Mouse (Mus musculus): ENCODE data around the gene Tab1. TPM values are rescaled to one million over a fixed set of nuclear protein-coding genes. Genes with fewer than 3 reads are reported as not detected.

Gene Tab1
- total RNA-seq, 1 experiment from 2014 or later = 19.9 TPM

DNA sequence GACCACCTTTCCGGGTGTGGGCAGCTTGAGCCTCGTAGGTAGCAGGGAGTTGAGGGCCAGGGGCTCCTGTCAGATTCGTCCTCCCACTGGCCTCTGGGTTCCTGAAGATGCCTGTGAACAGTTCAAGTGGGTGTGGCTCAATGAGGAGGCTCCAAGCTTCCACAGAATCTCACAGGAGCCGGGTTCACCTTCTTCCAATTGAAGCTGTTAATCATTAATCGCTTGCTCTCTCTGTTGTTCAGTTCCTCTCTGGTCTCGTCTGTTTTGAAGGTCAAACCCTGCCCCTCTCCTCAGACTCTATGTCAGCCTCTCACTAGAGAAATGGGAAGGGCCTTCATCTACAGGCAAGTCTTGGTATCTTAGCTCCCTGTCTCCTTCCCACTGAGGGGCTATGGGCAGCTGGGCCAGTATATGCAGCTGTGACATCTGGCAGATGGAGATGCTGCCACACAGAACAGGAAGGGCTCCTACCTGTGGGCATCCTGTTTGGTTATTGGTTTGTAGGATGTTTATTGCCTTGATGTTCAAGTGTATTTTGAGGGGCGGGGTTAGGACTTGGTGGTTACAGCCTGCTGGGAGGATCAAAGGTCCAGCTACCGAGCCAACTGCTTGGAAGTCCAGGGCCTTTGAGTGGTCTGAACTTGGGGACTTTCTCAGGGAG, 58.8 kb downstream of the Tab1 start:
- no peak for ATAC-seq (replicated peaks; ENCODE audit: low read depth, poor library complexity, severe bottlenecking)

DNA sequence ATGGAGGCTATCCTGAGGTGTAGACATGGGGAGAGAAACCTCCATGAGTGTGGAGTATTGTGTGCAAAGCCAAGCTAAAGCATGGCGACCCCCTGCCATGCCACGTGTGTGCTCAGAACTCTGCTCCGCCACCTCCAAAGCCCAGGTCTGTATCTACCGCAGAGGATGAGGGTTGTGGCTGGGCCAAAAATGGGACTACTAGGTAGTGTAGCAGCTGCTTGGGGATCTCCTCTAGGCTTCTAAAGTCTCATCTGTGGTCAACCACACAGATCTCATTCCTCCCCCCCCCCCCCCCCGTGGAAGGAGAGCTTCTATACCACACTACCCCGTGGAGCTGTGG, 59.3 kb downstream of the Tab1 start:
- ATAC-seq (replicated peaks; ENCODE audit: low read depth, poor library complexity, severe bottlenecking) = no peak

DNA sequence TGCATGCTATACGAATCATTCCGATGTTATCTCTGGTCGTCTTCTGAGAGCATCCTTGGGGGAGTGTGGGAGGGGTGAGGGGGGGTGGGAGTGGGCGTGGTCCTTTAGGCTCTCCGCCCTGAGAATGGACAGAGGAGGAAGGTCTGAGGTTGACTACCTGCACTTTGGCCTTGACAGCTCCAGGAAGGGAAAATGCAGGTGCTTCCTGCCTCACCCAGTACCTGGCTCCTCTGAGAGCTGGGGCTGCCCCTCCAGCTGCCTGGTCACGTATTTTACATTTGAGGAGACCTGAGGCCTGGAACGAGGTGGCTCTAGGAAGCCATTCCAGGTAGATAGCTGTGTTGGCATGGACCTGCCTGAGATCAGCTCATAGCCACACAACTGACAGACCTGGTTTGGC, 59.9 kb downstream of the Tab1 start:
- no peak for ATAC-seq (replicated peaks; ENCODE audit: low read depth, poor library complexity, severe bottlenecking)

DNA sequence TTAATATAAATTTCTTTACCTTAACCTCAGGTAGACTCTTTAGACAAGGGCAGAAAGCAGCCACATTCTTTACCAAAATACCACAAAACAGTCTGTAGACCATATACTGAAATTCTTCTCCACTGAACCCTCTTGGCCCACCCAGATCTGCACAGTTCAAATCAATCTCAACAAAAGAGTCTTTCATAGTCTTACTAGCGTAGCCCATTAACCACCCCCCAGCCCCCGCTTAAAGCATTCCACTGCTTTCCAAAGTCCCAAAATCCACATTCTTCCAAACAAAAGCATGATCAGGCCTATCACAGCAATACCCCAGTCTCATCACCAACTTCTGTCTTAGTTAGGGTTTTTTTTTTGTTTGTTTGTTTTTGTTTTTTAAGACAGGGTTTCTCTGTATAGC, 66.6 kb downstream of the Tab1 start:
- ATAC-seq (replicated peaks; ENCODE audit: low read depth, poor library complexity, severe bottlenecking) = no peak

DNA sequence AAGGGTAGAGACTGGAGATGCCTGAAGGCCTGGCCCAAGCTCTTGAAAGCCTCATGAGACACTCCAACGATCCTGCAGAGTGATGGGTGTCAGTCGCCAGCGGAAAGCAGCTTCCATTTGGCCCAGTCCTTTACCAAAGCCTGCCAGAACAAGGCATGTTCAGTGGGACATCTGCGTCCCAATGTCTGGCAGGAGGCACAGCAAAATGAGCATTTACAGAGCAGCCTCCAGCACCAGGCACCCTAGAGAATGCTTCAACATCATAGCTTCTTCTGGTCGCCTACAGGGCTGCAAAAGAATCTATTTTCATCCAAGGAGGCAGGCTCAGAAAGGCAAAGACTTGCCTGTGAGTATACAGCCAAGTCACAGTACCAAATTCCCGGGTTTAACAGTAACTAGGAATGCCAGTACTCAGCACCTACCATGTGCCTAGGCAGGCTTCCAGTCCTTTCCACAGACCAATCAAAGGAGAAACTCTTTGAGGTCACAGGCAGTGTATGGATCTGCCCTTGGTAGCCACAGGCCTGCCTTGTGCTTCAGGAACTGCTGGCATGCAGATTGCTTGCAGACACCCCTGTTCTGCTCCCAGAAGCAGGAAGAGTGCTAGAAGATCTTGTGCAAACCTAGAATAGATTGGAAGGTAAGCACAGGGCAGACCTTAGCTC, 69.3 kb downstream of the Tab1 start:
- ATAC-seq (replicated peaks; ENCODE audit: low read depth, poor library complexity, severe bottlenecking) = no peak

DNA sequence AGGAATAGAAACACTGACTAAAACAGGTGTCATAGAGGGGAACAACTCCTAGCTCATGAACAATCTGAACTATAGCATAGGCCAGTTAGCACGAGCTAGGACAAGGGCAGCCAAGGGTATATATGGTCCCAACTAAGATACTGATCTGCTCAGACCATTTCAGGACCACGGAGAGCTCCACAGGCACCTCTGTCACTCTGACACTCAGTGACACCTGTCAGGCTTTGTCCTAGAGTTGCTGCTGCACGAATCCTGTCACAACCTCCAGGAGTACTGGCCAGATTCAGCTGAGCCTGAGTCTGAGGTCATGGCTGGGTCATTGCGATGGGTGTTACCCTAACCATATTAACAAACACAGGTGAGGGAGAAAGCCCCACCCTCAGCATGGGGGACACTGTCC, 70.5 kb downstream of the Tab1 start:
- ATAC-seq (replicated peaks; ENCODE audit: low read depth, poor library complexity, severe bottlenecking) = 0 out of 2 replicates have a peak, but pooled peaks have one; percentile 25

DNA sequence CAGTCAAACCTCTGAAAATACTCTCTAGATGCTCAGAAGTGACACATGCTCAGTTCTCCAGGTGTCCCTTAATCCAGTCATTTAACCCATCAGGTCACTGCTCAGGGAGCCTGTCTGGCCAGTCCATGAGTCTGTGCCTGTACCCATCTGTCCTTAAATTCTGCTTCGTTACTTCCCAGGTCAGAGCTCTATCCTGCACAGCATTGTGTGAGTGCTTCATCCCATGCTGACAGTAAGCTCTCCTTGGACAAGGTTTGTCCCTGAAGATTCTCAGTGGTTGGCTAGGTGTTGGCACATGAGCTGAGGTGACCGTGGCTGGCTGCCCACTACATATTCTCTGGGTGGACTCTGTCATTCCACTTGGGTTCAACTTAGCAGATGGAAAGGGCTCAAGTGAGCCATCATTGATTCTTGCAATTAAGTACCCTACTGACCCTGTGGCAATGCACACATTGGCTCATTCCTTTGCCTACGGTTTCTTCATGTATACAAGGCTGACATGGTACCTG, 73.2 kb downstream of the Tab1 start:
- no peak for ATAC-seq (replicated peaks; ENCODE audit: low read depth, poor library complexity, severe bottlenecking)

DNA sequence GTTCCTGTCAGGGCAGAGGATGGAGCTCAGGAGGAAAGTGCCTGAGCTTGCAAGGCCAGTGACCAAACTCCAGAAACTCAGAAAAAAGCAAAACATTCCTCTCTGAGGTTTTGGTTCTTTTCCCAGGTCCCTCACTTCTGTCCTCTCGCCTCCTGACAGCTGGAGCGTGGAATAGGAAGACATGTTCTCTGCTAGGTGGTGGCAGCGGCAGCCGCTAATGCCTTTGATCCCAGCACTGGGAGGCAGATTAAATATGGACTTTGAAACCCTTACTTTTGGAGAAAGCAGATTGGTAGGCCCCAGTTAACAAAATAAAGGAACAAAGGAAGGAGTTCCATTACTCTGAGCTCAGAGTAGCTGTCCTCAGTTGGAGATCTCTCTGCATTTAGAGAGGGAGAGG, 75.5 kb downstream of the Tab1 start:
- no peak for ATAC-seq (replicated peaks; ENCODE audit: low read depth, poor library complexity, severe bottlenecking)

Other genes starting within 250 kb of the Tab1 start
- 188 and 214 TPM in 2 replicates for gene Apobec3, start 241.5 kb upstream of the Tab1 start, total RNA-seq (2017)
- 3.4 and 5.5 TPM in 2 replicates for gene Cbx7, start 162.0 kb upstream of the Tab1 start, total RNA-seq (2017)
- 0.10 and 0.82 TPM in 2 replicates for gene Pdgfb, start 118.2 kb upstream of the Tab1 start, total RNA-seq (2017)
- 4.8 and 6.1 TPM in 2 replicates for gene Syngr1, start 41.8 kb upstream of the Tab1 start, total RNA-seq (2017)
- 2,920 and 3,083 TPM in 2 replicates for gene Rpl3, start 41.3 kb upstream of the Tab1 start, total RNA-seq (2017)
- not detected in 2 replicates for gene Mgat3, start 40.6 kb downstream of the Tab1 start, total RNA-seq (2017)
- gene Mief1, start 100.9 kb downstream of the Tab1 start, total RNA-seq (2017) = 20.5 and 25.1 TPM in 2 replicates
- gene AC140267.1, start 102.7 kb downstream of the Tab1 start, total RNA-seq (2017) = not detected in 2 replicates
- 363 and 374 TPM in 2 replicates for gene Atf4, start 122.1 kb downstream of the Tab1 start, total RNA-seq (2017)
- 19.2 and 24.3 TPM in 2 replicates for gene Rps19bp1, start 131.2 kb downstream of the Tab1 start, total RNA-seq (2017)
- gene Cacna1i, start 154.1 kb downstream of the Tab1 start, total RNA-seq (2017) = not detected in 2 replicates